Comparison of ENCODE assay signal across 28 mouse cellular contexts in genomic region chr14:47178851-47179250, GRCm38 (mm10).
"Had no signal": no experiment of that assay in that cellular context is flagged by ENCODE, and none has a peak within 500 bp of the region (broad histone marks: within the 10 kb centered on the region; RNA-seq: fewer than 3 reads in every experiment).

No protein-coding gene starts in this region.

- H3K27me3 ChIP-seq: heart, embryonic 15.5 days; hindbrain, embryonic 12.5 days; hindbrain, embryonic 13.5 days; hindbrain, embryonic 15.5 days; intestine, embryonic 15.5 days; kidney, embryonic 15.5 days had no signal

- H3K9ac ChIP-seq: heart, embryonic 12.5 days; heart, embryonic 13.5 days; heart, embryonic 15.5 days; hindbrain, embryonic 12.5 days; hindbrain, embryonic 13.5 days; hindbrain, embryonic 14.5 days; hindbrain, embryonic 15.5 days; intestine, embryonic 15.5 days; kidney, embryonic 15.5 days had no signal

- H3K4me1 ChIP-seq: hindbrain, embryonic 12.5 days; hindbrain, embryonic 13.5 days; intestine, embryonic 15.5 days; kidney, embryonic 15.5 days had no signal

- H3K27ac ChIP-seq: heart, embryonic 13.5 days; heart, embryonic 15.5 days; hindbrain, embryonic 10.5 days; hindbrain, embryonic 12.5 days; hindbrain, embryonic 13.5 days; hindbrain, embryonic 14.5 days; hindbrain, postnatal 0 days; intestine, embryonic 15.5 days; kidney, embryonic 15.5 days; kidney, postnatal 0 days; layer of hippocampus, adult 2 months; left cerebral cortex, adult 2 months had no signal

- H3K36me3 ChIP-seq: heart, embryonic 12.5 days; heart, embryonic 13.5 days; heart, embryonic 15.5 days; hindbrain, embryonic 10.5 days; hindbrain, embryonic 12.5 days; hindbrain, embryonic 13.5 days; hindbrain, embryonic 15.5 days; intestine, embryonic 15.5 days; kidney, embryonic 15.5 days had no signal

- H3K4me3 ChIP-seq: heart, embryonic 12.5 days; heart, embryonic 13.5 days; heart, embryonic 15.5 days; hindbrain, embryonic 10.5 days; hindbrain, embryonic 12.5 days; hindbrain, embryonic 13.5 days; hindbrain, embryonic 15.5 days; intestine, embryonic 15.5 days; kidney, embryonic 15.5 days had no signal

- DNase-seq: heart, postnatal 10 days; heart, postnatal 14 days; heart, postnatal 36 days; heart, postnatal 4 days; kidney, adult 11 months; kidney, adult 18-20 months; kidney, adult 8-10 months; kidney, adult 9 months; kidney, postnatal 10 days; kidney, postnatal 14 days; kidney, postnatal 25 days; kidney, postnatal 4 days; layer of hippocampus, adult 9-11 months; layer of hippocampus, postnatal 36 days had no signal
